Mouse (Mus musculus) ES-E14 (cell line): ENCODE measurements around the gene Rpgrip1l. TPM values are rescaled to one million over a fixed set of nuclear protein-coding genes. Genes with fewer than 3 reads are reported as not detected.

Experiments used
- DNase-seq: peaks from one replicate; pipeline ENCODE4 v3.0.0-alpha.2; 2013; ENCODE audit warnings: low read depth, low spot score
- H3K27ac ChIP-seq: 2 replicates; pipeline ENCODE4 v1.5.1; 2012; ENCODE audit warnings: low read depth, mild to moderate bottlenecking, low read length, moderate library complexity, mixed read lengths; ENCODE audit not compliant: poor library complexity, insufficient read depth, severe bottlenecking
- H3K36me3 ChIP-seq: 2 replicates; pipeline ENCODE4 v1.6.1; 2012; ENCODE audit warnings: mild to moderate bottlenecking, low read length, moderate library complexity, mixed read lengths; ENCODE audit not compliant: control insufficient read depth, poor library complexity, insufficient read depth, severe bottlenecking
- H3K4me1 ChIP-seq, 2 experiments: fragments of 150-350 bp in 1 of 2; sonication (generic) in 1 of 2; 2 replicates each; pipeline ENCODE4 v1.6.1; 2012; ENCODE audit warnings: low read length in 2 of 2, mild to moderate bottlenecking in 1 of 2, mixed read lengths in 1 of 2; ENCODE audit not compliant: control insufficient read depth in 2 of 2, insufficient read depth in 2 of 2, poor library complexity in 1 of 2
- H3K4me3 ChIP-seq, 2 experiments: fragments of 150-350 bp in 1 of 2; sonication (generic) in 1 of 2; 2 replicates each; pipeline ENCODE4 v1.5.1; 2012; ENCODE audit warnings: low read length in 2 of 2, low read depth in 1 of 2, mild to moderate bottlenecking in 1 of 2, mixed read lengths in 1 of 2; ENCODE audit not compliant: insufficient read depth in 1 of 2, poor library complexity in 1 of 2, severe bottlenecking in 1 of 2
- H3K9ac ChIP-seq: 2 replicates; pipeline ENCODE4 v1.6.1; 2012; ENCODE audit warnings: low read depth, mild to moderate bottlenecking, low read length, mixed read lengths; ENCODE audit not compliant: poor library complexity, insufficient read depth, severe bottlenecking
- H3K9me3 ChIP-seq: fragments of 150-350 bp; sonication (generic); 2 replicates; pipeline ENCODE4 v1.6.1; 2012; ENCODE audit warnings: low read depth, mild to moderate bottlenecking, low read length; ENCODE audit not compliant: control insufficient read depth, insufficient read depth
- CHD2 ChIP-seq: IDR thresholded peaks from 2 replicates; pipeline ENCODE4 v1.6.1; 2014; ENCODE audit warnings: mild to moderate bottlenecking, low read depth, low read length, inconsistent platforms
- HCFC1 ChIP-seq: IDR thresholded peaks from 2 replicates; pipeline ENCODE4 v1.6.1; 2012; ENCODE audit warnings: low read length, inconsistent platforms, borderline replicate concordance; ENCODE audit not compliant: insufficient read depth
- MAFK ChIP-seq: IDR thresholded peaks from 2 replicates; pipeline ENCODE4 v1.6.1; 2014; ENCODE audit warnings: mild to moderate bottlenecking, low read depth, low read length, inconsistent platforms; ENCODE audit not compliant: insufficient read depth
- ZC3H11A ChIP-seq: IDR thresholded peaks from 2 replicates; pipeline ENCODE4 v1.6.1; 2012; ENCODE audit warnings: low read depth, mild to moderate bottlenecking, inconsistent platforms, low read length, borderline replicate concordance
- ZNF384 ChIP-seq: IDR thresholded peaks from 2 replicates; pipeline ENCODE4 v1.6.1; 2012; ENCODE audit warnings: low read depth, low read length, inconsistent platforms
- in situ Hi-C, 2 experiments: fragments of 600-800 bp; cut with MboI; formaldehyde crosslinking; loops; one replicate each; pipeline ENCODE4 v1.15.1; 2025; ENCODE audit warnings: low sequenced_read_pairs in 2 of 2, inconsistent platforms in 1 of 2; ENCODE audit not compliant: unreplicated experiment in 2 of 2
- total RNA-seq: library from RNA; depleted of rRNA; stranded (reverse); fragments of 300-350 nt; gene quantifications from 2 replicates; pipeline ENCODE4 v1.2.3, GENCODE M21; 2012

The Rpgrip1l gene
- total RNA-seq, 1 experiment = 2.7 TPM

DNA sequence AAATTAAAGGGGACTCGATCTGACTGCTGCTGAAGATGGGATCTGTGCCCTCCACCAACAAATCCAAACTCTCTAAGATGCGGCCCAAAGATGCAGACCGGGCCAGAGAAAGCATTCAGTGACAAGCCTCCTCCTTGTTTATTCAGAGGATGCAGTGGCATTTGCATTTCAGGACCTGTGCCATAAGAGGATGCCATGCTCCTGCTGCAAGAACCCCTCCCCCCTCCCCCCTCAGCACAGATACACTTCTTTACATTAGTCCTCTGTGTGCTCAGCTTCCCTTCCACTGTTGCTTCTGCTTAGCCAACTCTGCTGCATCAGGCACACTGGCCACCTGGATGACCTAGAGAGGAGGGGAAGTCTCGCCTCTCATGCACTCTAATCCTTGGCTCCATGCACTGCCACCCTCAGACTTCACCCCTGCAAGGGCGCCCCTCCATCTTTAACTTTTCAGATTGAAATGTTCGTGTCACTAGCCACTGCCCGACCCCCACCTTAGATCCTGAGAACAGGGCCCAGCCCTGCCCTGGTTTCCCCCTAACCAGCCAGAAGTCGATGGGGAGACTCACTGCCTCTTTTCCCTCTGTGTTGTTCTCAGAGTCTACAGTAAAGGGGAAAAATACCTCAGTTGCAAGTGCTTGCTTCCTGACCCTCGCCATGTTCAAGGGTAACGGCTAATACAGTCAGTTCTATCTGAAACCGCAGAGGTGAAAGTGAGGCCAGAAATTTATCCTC lies 14.6 kb upstream of the Rpgrip1l start:
- H3K9ac ChIP-seq = no peak overlapping the region
- in situ Hi-C loops = no loop called here
- H3K36me3 ChIP-seq = no peaks in the 10 kb centered on the region
- H3K4me1 ChIP-seq = peaks cover 3 to 19% of the 10 kb centered on the region in 2 experiments; a peak in 2 of 4 replicates
- no peak for DNase-seq
- H3K4me3 ChIP-seq = no peak overlapping the region
- H3K27ac ChIP-seq = no peak overlapping the region; the same call in 1 of the 2 replicates
- no peaks in the 10 kb centered on the region for H3K9me3 ChIP-seq
- TF ChIP-seq CHD2 = no peak
- no peak for TF ChIP-seq ZC3H11A
- TF ChIP-seq HCFC1 = no peak
- no peak for TF ChIP-seq MAFK
- no peak for TF ChIP-seq ZNF384

DNA sequence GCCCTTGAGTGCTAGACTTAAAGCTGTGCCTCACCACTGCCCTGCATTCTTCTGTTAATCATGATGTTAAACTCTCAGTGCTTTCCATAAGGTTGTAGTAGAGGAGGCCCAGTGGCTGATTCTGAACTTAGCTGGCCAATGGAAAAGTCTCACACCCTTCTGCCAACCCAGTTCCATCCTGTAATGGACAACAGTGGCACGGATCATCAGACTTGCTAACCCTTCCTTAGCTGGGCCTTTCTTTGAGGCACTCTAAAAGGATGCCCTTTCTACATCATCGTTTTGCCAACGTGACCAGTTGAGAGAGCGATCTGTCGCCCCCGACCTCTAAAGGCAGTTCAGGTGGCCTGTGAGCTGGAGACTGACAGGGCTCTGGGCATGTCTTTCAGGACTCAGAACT lies 13.9 kb upstream of the Rpgrip1l start:
- in situ Hi-C loops = no loop called here
- TF ChIP-seq ZNF384 = no peak
- TF ChIP-seq MAFK = no peak
- TF ChIP-seq HCFC1 = no peak
- no peak for TF ChIP-seq CHD2
- H3K4me1 ChIP-seq = peaks cover 3 to 18% of the 10 kb centered on the region in 2 experiments; a peak in 2 of 4 replicates
- no peak overlapping the region for H3K27ac ChIP-seq
- no peak for DNase-seq
- no peak overlapping the region for H3K4me3 ChIP-seq
- no peaks in the 10 kb centered on the region for H3K9me3 ChIP-seq
- no peak overlapping the region for H3K9ac ChIP-seq
- no peaks in the 10 kb centered on the region for H3K36me3 ChIP-seq

DNA sequence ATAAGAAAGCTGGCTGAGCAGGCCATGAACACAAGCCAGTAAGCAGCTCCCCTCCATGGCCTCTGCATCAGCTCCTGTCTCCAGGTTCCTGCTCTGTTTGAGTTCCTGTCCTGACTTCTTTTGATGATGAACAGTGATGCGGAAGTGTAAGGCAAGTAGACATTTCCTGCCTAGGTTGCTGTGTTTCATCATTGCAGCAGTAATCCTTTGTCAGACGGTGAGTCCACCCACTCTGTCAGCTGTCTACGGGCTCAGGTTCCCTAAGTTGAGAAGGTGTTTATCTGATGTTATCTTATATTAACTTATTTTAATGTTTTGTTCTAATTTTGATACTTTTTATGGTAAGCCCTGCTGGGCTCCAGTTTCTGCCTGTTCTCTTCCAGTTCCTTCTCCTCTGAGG lies 13.0 kb upstream of the Rpgrip1l start:
- no peak for TF ChIP-seq CHD2
- in situ Hi-C loops = no loop called here
- Histone ChIP-seq H3K27ac (no peak overlapping the region), H3K9me3 (no peaks in the 10 kb centered on the region), H3K9ac (no peak overlapping the region), H3K36me3 (no peaks in the 10 kb centered on the region), H3K4me1 (peaks cover 3 to 14% of the 10 kb centered on the region in 2 experiments; a peak in 2 of 4 replicates), H3K4me3 (no peak overlapping the region)
- no peak for DNase-seq

DNA sequence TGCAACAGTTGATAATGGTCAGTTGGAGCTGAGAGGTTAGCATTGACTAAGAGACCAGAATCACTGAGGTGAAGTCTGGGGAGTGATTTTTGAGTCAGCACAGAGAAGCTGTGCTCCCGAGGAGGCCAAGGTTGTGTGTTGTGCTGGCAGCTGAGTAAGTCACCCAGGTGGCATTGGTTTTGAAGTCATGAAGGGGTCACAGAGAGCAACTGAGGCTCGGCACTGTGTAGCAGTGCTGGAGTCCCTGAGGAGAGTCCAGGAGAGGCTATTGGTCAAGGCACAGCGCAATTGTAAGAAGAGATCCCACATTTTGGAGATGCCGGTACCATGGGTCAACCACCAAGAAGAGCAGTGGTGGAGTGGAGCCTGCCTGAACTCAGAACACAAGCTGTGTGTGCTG lies 11.9 kb upstream of the Rpgrip1l start:
- no peaks in the 10 kb centered on the region for H3K36me3 ChIP-seq
- H3K4me3 ChIP-seq = no peak overlapping the region
- no peak overlapping the region for H3K27ac ChIP-seq
- TF ChIP-seq HCFC1 = no peak
- TF ChIP-seq MAFK = no peak
- no peak for TF ChIP-seq CHD2
- TF ChIP-seq ZNF384 = no peak
- TF ChIP-seq ZC3H11A = no peak
- in situ Hi-C loops = no loop called here
- DNase-seq = no peak
- H3K9me3 ChIP-seq = no peaks in the 10 kb centered on the region
- H3K4me1 ChIP-seq = peaks cover 0 to 10% of the 10 kb centered on the region in 2 experiments; a peak in 1 of 4 replicates
- no peak overlapping the region for H3K9ac ChIP-seq

DNA sequence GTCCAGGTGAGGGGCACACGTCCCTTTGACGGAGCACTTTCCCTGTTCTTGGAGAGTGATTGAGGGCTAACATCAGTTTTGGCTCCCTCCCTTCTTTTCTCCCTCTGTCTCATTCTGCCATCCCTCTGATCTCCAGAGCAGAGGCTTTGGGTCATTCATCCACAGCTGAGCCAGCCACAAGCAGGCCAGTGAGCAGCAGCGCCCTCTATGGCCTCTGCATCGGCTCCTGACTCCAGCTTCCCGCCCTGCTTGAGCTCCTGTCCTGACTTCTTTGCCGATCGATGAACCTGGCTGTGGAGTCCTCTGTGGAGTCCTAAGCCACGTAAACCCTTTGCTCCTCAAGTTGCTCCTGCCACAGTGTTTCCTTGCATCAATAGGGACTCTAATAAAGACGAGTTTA lies 11.2 kb upstream of the Rpgrip1l start:
- Histone ChIP-seq H3K4me3 (no peak overlapping the region), H3K36me3 (no peaks in the 10 kb centered on the region), H3K27ac (no peak overlapping the region), H3K9me3 (no peaks in the 10 kb centered on the region), H3K4me1 (peaks cover 0 to 10% of the 10 kb centered on the region in 2 experiments; a peak in 1 of 4 replicates), H3K9ac (no peak overlapping the region)
- no peak for DNase-seq
- in situ Hi-C loops = no loop called here
- no peak for TF ChIP-seq CHD2
- TF ChIP-seq ZC3H11A = no peak
- no peak for TF ChIP-seq HCFC1
- TF ChIP-seq ZNF384 = no peak
- no peak for TF ChIP-seq MAFK
